Mouse (Mus musculus): Measurements from ENCODE around the gene Vdr.

GRCm38 (mm10) chr15:97815254-97815653 is 95.2 kb downstream of the Vdr start:
- TF ChIP-seq CTCF (IDR thresholded peaks at IDR 0.05) (no peak), POLR2A (IDR thresholded peaks at IDR 0.05; ENCODE audit: insufficient read depth, low read depth, low read length) (no peak)

All from heart, adult 2 months (tissue).